Mouse (Mus musculus): Measurements from ENCODE around the gene Ruvbl2.

Ruvbl2 gene

GRCm38 (mm10) chr7:45461326-45461725 lies 23.4 kb upstream of the Ruvbl2 start:
- no peak for DNase-seq (ENCODE audit: low read depth, low spot score)

GRCm38 (mm10) chr7:45460860-45461314 lies 23.0 kb upstream of the Ruvbl2 start:
- DNase-seq (ENCODE audit: low read depth, low spot score), result no peak

- DNase-seq (ENCODE audit: low read depth, low spot score), result no peak
Observed at GRCm38 (mm10) chr7:45460377-45460776, 22.5 kb upstream of the Ruvbl2 start.

GRCm38 (mm10) chr7:45459564-45460140 lies 21.8 kb upstream of the Ruvbl2 start, which contains the start of gene Ftl1:
TSS of gene Ftl1 (minus strand) at chr7:45459884.
- peak; percentile 82 for DNase-seq (ENCODE audit: low read depth, low spot score)

GRCm38 (mm10) chr7:45458748-45459563 lies 21.1 kb upstream of the Ruvbl2 start:
- DNase-seq (ENCODE audit: low read depth, low spot score), result peak; percentile 64

GRCm38 (mm10) chr7:45457204-45458060 lies 19.5 kb upstream of the Ruvbl2 start:
- DNase-seq (ENCODE audit: low read depth, low spot score), result no peak

GRCm38 (mm10) chr7:45456721-45457203 lies 18.9 kb upstream of the Ruvbl2 start:
- no peak for DNase-seq (ENCODE audit: low read depth, low spot score)

GRCm38 (mm10) chr7:45455932-45456696 lies 18.2 kb upstream of the Ruvbl2 start:
- DNase-seq (ENCODE audit: low read depth, low spot score), result no peak

- DNase-seq (ENCODE audit: low read depth, low spot score), result no peak
Observed at GRCm38 (mm10) chr7:45454971-45455370, 17.1 kb upstream of the Ruvbl2 start.

GRCm38 (mm10) chr7:45451344-45451982 lies 13.6 kb upstream of the Ruvbl2 start:
- no peak for DNase-seq (ENCODE audit: low read depth, low spot score)

- no peak for DNase-seq (ENCODE audit: low read depth, low spot score)
Observed at GRCm38 (mm10) chr7:45449974-45450373, 12.1 kb upstream of the Ruvbl2 start.

GRCm38 (mm10) chr7:45447325-45447990 lies 9.6 kb upstream of the Ruvbl2 start:
- DNase-seq (ENCODE audit: low read depth, low spot score), result no peak

- no peak for DNase-seq (ENCODE audit: low read depth, low spot score)
Observed at GRCm38 (mm10) chr7:45446589-45446988, 8.7 kb upstream of the Ruvbl2 start.

- DNase-seq (ENCODE audit: low read depth, low spot score), result no peak
Observed at GRCm38 (mm10) chr7:45443526-45444420, 5.9 kb upstream of the Ruvbl2 start.

- no peak for DNase-seq (ENCODE audit: low read depth, low spot score)
Observed at GRCm38 (mm10) chr7:45437046-45437445, 850 bp downstream of the Ruvbl2 start.

- no peak for DNase-seq (ENCODE audit: low read depth, low spot score)
Observed at GRCm38 (mm10) chr7:45436444-45436843, 1.5 kb downstream of the Ruvbl2 start.

- DNase-seq (ENCODE audit: low read depth, low spot score), result no peak
Observed at GRCm38 (mm10) chr7:45435038-45435437, 2.9 kb downstream of the Ruvbl2 start.

GRCm38 (mm10) chr7:45434203-45435015 lies 3.5 kb downstream of the Ruvbl2 start, which contains the start of gene Gys1:
TSS of gene Gys1 (plus strand) at chr7:45434844.
- peak; percentile 100 for DNase-seq (ENCODE audit: low read depth, low spot score)

All from retina, adult 2 months (tissue).